Mouse (Mus musculus): ENCODE measurements at regions not wholly inside any gene's neighbourhood (a gene's known extent, or its start where the extent isn't known, plus 50 kb on each side); places are given as distances from the start of the nearest gene placed in this dataset.

GRCm38 (mm10) chr1:4617479-4617878, 190.2 kb upstream of the Gm37988 start:
- TF ChIP-seq CTCF (IDR thresholded peaks at IDR 0.05; ENCODE audit: insufficient read depth, low read length) (no peak), POLR2A (IDR thresholded peaks at IDR 0.05; ENCODE audit: borderline replicate concordance, extremely low read depth, low read depth, low read length) (no peak)

Measured in lung, adult 2 months (tissue).